Mouse (Mus musculus): ENCODE results near the gene Amph.
"Not testable (repeated sequence)": the region's sequence is repeated elsewhere in the genome, so short reads cannot be mapped to it uniquely, and the experiment has no call there.

Amph gene

GRCm38 (mm10) chr13:18948171-18949028, at the start of gene Amph:
Gene Amph, plus strand, starts transcription at chr13:18948205.
- peak; percentile 63 for DNase-seq

DNA sequence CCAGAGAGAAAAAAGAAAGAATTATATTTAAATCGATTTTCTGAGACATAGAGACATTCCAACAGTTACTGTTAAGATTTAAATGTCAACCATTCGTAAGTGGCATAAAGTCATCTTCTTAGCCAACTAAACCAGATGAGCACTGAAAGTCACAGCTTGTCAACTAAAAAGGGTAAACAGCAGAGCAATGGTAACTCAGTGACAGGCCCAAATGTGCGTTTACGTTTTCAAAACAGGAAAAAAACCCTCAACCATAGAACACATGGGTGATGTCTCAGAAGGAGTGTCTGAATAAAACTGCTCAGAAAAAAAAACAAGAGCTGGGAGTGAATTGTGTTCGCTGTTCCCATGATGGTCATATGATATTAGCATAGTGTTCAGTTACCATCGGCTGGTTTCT, 44.4 kb upstream of the Amph start:
- DNase-seq: no peak

- DNase-seq: no peak
Observed at GRCm38 (mm10) chr13:18914774-18915173, 33.2 kb upstream of the Amph start.

- DNase-seq: not testable (repeated sequence)
Observed at GRCm38 (mm10) chr13:18933191-18933590, 14.8 kb upstream of the Amph start.

DNA sequence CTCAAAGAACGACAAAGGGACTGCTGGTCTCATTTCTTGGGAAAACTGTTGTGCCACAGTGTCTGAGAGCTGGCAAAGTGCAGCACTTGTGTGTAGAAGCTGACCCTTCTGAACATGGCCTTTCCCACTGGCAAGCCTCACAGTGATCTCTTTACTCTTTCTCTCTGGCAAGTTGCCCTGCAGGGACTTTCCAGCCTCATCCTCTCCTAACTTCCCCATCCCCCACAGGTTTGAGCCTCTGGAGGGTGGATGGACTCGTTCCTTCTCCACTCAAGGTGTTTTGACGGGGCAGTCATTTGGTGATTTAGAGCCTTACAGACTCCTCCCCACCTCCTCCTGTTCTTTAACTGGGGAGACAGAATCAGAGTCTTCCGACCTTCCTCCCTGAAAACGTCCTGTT, 319 bp upstream of the Amph start:
- DNase-seq: no peak

GRCm38 (mm10) chr13:18949029-18949350, 985 bp downstream of the Amph start:
- DNase-seq: no peak

DNA sequence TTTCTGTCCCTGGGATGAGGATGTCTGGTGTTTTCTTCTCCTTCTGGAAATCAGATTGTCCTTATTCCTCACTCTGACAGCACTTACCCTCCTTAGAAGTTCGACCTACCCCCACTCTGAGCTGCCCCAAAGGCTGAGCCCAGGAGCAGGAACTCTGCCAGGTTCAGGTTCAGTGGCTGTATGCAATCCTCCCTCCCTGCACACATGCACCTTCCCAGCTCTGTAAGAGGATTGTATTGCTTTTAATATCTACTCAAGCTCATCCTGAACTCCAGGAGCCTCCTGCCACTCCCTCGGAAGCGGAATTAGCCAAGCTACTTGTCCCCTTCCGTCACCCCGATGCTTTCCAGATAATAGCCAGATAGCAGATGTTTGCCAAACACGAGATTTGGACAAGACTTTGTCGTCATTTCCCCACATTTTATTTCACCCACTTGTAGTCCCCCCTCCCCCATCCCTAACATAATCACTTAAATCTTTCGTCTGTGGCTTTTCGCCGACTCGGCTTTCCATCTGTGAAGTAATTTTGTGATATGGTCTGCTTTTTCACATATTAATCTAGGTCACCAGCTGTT, 1.7 kb downstream of the Amph start:
- DNase-seq: peak; percentile 42

DNA sequence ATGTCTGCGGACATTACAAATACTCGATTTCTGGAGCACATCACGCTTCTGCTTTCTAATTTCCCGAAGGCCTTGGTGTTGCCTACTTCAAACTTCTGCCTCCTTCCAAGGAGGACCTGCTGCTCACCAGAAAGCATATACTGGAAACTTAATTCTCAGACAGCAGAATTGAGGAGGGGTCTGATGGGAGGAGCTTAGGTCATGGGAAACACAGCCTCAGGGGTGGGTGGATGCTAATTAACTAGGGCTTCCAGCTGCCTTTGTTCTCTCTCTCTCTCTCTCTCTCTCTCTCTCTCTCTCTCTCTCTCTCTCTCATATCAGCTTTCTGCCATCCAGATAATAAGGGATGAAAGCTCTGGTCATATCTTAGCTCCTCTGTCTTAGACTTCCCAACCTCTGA, 5.6 kb downstream of the Amph start:
- DNase-seq: no peak

GRCm38 (mm10) chr13:18956065-18956913, 8.3 kb downstream of the Amph start:
- no peak for DNase-seq

DNA sequence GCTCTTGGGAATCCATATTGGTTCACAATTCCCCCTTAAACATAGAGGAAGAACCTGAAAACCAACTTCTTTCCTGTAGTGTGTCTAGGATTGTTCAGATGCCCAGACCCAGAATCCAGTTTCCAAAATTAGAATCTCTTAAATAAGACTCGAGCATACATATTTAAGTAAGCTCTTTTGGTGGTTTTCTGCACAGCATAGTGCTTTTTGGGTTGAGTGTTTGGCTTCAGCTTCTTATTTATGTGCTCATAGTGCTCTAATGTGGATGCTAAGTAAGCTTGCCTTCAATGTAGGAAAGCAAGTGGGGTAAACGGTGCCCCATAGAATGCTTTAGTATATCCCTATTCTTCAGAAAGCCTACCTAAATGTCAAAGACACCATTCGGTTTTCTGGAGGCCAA, 9.0 kb downstream of the Amph start:
- DNase-seq: no peak

GRCm38 (mm10) chr13:18972571-18972970, 24.6 kb downstream of the Amph start:
- DNase-seq: no peak

- no peak for DNase-seq
Observed at GRCm38 (mm10) chr13:18974351-18974750, 26.3 kb downstream of the Amph start.

GRCm38 (mm10) chr13:18987266-18987665, 39.3 kb downstream of the Amph start:
- no peak for DNase-seq

DNA sequence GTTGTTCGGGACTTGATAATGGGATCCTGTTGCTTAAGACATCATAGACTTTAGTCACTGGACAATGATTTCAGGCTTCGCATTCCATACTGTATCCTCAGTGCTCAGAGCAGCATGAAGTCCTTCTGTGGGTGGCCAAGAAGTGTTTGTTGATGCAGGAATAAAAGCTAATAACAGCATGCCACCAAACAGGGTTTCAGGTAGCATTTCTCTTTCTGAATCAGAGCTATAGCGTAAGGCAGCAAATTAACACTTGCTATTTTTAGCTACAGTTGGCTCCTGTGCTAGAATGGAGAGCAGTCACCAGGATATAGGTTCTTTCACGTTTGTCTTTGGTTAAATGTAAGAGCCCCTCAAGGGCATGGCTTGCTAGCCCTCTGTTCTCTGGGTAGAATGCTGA, 40.3 kb downstream of the Amph start:
- DNase-seq: no peak

- DNase-seq: no peak
Observed at GRCm38 (mm10) chr13:18989185-18989714, 41.2 kb downstream of the Amph start.

DNA sequence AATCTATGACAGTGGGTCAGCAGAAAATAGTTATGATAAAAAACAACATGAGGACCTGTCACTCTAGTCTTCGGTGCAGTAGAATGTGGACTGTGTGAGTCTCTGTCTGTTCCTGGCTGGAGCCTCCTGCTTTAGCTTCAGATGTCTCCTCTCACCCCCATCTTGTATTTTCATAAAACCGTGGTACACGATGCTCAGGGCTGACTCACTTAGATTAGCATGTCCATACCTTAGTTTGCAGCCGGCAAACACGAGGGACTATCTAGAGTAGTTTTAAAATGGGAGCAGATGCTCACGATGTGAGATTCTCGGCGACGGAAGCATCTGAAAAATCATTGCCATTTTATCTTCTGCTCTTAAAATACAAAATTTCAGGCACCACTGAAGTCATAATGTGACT, 54.5 kb downstream of the Amph start:
- no peak for DNase-seq

DNA sequence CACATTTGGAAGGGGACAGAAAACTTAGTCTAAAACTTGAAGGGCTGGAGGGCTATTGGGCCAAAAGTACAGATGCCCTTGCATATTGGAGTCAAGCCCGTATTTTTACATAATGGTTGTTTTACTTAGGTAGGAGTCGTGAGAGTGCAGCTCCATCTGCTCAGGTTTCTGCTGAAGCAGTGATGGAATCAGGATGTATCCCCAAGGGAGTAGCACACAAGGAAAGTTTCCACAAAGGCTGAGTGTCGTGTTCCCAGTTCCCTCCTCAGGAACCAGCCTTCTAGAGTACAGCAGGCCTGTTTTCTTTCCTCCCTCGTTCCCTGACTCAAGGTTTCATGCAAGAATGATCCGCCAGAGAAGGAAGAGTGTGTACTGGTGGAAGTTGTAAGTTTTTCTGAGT, 56.4 kb downstream of the Amph start:
- DNase-seq: no peak

- DNase-seq: no peak
Observed at GRCm38 (mm10) chr13:19008440-19008839, 60.4 kb downstream of the Amph start.

DNA sequence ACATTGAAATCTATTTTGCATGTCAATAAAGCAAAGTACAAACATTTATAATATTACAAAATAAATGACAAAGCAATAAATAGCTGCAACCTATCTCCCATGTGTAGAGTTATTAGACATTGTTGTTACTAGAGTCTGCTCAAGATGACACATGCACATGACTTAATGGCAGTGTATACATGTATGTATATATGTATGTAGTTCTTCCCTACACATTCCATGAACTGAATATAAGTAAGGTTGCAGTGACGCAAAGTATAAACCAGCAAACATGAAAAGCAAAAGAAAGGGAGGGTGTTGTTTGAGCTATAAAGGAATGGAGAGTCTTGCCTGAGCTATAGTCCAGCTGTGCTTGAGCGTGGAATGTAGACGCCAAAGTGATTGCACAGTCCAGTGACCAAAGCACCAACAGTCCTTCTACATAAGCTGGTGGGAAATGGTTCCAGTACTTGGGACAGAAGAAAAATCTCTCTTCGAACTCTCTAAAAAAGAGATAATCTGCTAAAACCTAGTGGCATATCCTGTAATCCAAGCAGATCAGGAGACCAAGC, 66.9 kb downstream of the Amph start:
- DNase-seq: no peak

DNA sequence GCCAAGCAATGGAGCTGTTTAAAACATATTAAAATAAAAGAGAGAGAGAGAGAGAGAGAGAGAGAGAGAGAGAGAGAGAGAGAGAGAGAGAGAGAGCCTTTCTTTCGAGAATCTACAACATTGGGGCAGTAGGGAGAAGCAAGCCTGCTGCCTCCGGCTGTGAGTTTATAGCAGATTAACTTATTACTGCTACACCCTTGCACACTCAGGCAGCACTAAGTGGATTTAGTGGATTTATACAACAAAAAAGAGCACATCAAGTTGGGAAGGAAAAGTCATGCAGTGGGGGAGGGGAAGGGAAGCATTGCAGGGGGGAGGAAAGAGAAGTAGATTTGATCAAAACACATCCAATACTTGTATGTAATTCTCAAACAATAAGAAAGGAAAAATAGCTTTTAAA, 73.5 kb downstream of the Amph start:
- DNase-seq: no peak

DNA sequence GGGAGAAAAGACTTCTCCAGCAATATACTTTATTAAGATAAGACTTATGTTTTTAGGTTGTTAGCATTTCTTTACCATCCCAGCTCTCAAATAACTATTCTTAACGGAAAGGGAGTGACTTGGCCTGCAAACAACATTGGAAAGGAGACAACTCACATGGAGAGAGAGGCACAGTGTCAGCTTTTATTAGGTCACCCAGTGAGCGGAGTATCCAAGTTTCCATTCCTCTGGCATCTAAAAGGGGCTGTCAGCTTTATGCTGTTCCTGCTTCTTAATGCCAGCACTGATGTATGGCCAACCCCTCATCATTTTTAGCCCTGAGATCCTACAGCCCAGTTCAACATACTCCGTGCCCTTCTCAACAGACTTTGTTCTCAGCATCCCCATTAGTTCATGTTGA, 74.3 kb downstream of the Amph start:
- DNase-seq: no peak

- DNase-seq: no peak
Observed at GRCm38 (mm10) chr13:19025091-19025688, 77.2 kb downstream of the Amph start.

DNA sequence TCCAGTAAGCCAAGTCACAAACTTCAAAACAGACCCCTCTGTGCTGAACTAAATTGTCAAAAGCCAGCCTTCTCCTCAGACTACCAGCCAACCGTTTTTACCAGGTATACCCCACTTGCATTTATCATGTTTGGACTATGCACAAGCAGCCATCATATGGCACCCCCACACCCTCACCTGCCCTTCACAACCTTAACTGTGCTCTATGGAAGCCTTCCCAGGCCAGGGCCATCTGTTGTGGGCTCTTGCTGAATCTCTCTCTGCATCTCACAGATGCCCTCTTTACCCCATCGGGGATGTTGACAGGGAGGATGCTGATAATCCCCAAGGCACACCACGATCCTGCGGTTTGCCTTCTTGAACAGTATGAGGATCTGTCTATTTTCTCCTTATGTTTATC, 77.9 kb downstream of the Amph start:
- no peak for DNase-seq

All from kidney, postnatal 14 days (tissue).